Mouse (Mus musculus) lung, postnatal 0 days (tissue): Measurements from ENCODE around the gene D2hgdh. TPM values are rescaled to one million over a fixed set of nuclear protein-coding genes. Genes with fewer than 3 reads are reported as not detected.

Source experiments
- ATAC-seq: fragments of 200-750 bp; cut with Nextera tagmentation; 2 replicates; pipeline ENCODE4 v1.8.0; 2017; ENCODE audit warnings: moderate library complexity
- DNase-seq: peaks from one replicate; pipeline ENCODE4 v3.0.0-alpha.2; 2016; ENCODE audit warnings: low spot score
- H3K27ac ChIP-seq: fragments of 300-500 bp; sonication (generic); 2 replicates; pipeline ENCODE4 v1.5.1; 2014; ENCODE audit warnings: antibody characterized with exemption, mild to moderate bottlenecking, low read length, mixed read lengths
- H3K27me3 ChIP-seq: fragments of 300-500 bp; sonication (generic); replicated peaks from 2 replicates; pipeline ENCODE4 v1.6.1; 2014; ENCODE audit warnings: low read length, mixed read lengths; ENCODE audit not compliant: insufficient read depth
- H3K36me3 ChIP-seq: fragments of 300-500 bp; sonication (generic); 2 replicates; pipeline ENCODE4 v1.6.1; 2014; ENCODE audit warnings: low read length, mixed read lengths; ENCODE audit not compliant: insufficient read depth
- H3K4me1 ChIP-seq: fragments of 300-500 bp; sonication (generic); 2 replicates; pipeline ENCODE4 v1.6.1; 2014; ENCODE audit warnings: antibody characterized with exemption, low read depth, low read length, mixed read lengths; ENCODE audit not compliant: insufficient read depth
- H3K4me2 ChIP-seq: fragments of 300-500 bp; sonication (generic); replicated peaks from 2 replicates; pipeline ENCODE4 v1.6.1; 2014; ENCODE audit warnings: low read depth, mild to moderate bottlenecking, low read length, moderate library complexity, mixed read lengths
- H3K4me3 ChIP-seq: fragments of 300-500 bp; sonication (generic); 2 replicates; pipeline ENCODE4 v1.5.1; 2014; ENCODE audit warnings: low read depth, low read length
- H3K9ac ChIP-seq: fragments of 300-500 bp; sonication (generic); replicated peaks from 2 replicates; pipeline ENCODE4 v1.6.1; 2014; ENCODE audit warnings: low read depth, mild to moderate bottlenecking
- H3K9me3 ChIP-seq: fragments of 300-500 bp; sonication (generic); 2 replicates; pipeline ENCODE4 v1.6.1; 2016; ENCODE audit warnings: low read length, mixed read lengths
- CTCF ChIP-seq: IDR thresholded peaks from 2 replicates; pipeline ENCODE4 v1.5.1; 2016; ENCODE audit warnings: antibody characterized with exemption, mild to moderate bottlenecking
- EP300 ChIP-seq: IDR thresholded peaks from 2 replicates; pipeline ENCODE4 v1.6.1; 2016; ENCODE audit warnings: antibody characterized with exemption, mild to moderate bottlenecking, control low read depth
- WGBS: fragments of 180-500 bp; shearing (Covaris S2); extraction: QIAGEN DNeasy Blood & Tissue Kit; methylation state at CpG from one replicate; pipeline ENCODE4 v1.1.7; 2014; 5-methylcytosine and 5-hydroxymethylcytosine counted together
- polyA plus RNA-seq: library from polyadenylated mRNA; unstranded; fragments of >200 nt; fragmentation: Nextera tagmentation; extraction: Ambion mirVana; gene quantifications from 2 replicates; pipeline ENCODE4 v1.2.1, GENCODE M21; 2015

Gene D2hgdh
- polyA plus RNA-seq: 7.2 and 8.7 TPM in 2 replicates

- peaks cover 3% of the 10 kb centered on the region; the same call in 1 of the 2 replicates for H3K36me3 ChIP-seq
- ATAC-seq (peak; percentile 6), DNase-seq (no peak)
- no peaks in the 10 kb centered on the region for H3K9me3 ChIP-seq
- peak within 1 kb of the TSS; percentile 57 for H3K4me3 ChIP-seq
- no peaks in the 10 kb centered on the region for H3K27me3 ChIP-seq
- no peak for TF ChIP-seq EP300
- no peak for TF ChIP-seq CTCF
- H3K4me1 ChIP-seq: peaks cover 11% of the 10 kb centered on the region; the same call in 1 of the 2 replicates
- H3K4me2 ChIP-seq: peak within 1 kb of the TSS; percentile 65
- peak within 1 kb of the TSS; percentile 62 for H3K9ac ChIP-seq
- WGBS: 8% methylated on average over 10 of the region's 10 CpGs
- peak within 1 kb of the TSS; percentile 96 for H3K27ac ChIP-seq
Observed at GRCm38 (mm10) chr1:93824609-93825008, at the start of gene D2hgdh. D2hgdh (plus strand) TSS chr1:93824909.

GRCm38 (mm10) chr1:93776686-93777085, 48.0 kb upstream of the D2hgdh start:
- TF ChIP-seq CTCF: no peak
- no peak for TF ChIP-seq EP300
- ATAC-seq (no peak), DNase-seq (no peak)
- Histone ChIP-seq H3K9ac (no peak overlapping the region), H3K4me1 (no peaks in the 10 kb centered on the region), H3K4me3 (no peak overlapping the region), H3K27me3 (no peaks in the 10 kb centered on the region), H3K9me3 (no peaks in the 10 kb centered on the region), H3K36me3 (peaks cover 50% of the 10 kb centered on the region), H3K27ac (no peak overlapping the region), H3K4me2 (no peak overlapping the region)
- 96% methylated on average over 5 of the region's 5 CpGs for WGBS

GRCm38 (mm10) chr1:93786912-93787311, 37.8 kb upstream of the D2hgdh start:
- Histone ChIP-seq H3K4me1 (no peaks in the 10 kb centered on the region), H3K27ac (no peak overlapping the region), H3K9ac (no peak overlapping the region), H3K27me3 (no peaks in the 10 kb centered on the region), H3K4me3 (no peak overlapping the region), H3K4me2 (no peak overlapping the region), H3K9me3 (no peaks in the 10 kb centered on the region), H3K36me3 (peaks cover 53% of the 10 kb centered on the region)
- no peak for ATAC-seq
- TF ChIP-seq EP300 (no peak), CTCF (no peak)
- 88% methylated on average over 2 of the region's 2 CpGs for WGBS
- DNase-seq: no peak

- no peak overlapping the region for H3K9ac ChIP-seq
- TF ChIP-seq CTCF: no peak
- no peak for TF ChIP-seq EP300
- no peak overlapping the region for H3K4me2 ChIP-seq
- no peaks in the 10 kb centered on the region for H3K4me1 ChIP-seq
- H3K27ac ChIP-seq: no peak overlapping the region
- ATAC-seq (no peak), DNase-seq (no peak)
- no peaks in the 10 kb centered on the region for H3K27me3 ChIP-seq
- H3K9me3 ChIP-seq: no peaks in the 10 kb centered on the region
- no peak overlapping the region for H3K4me3 ChIP-seq
- 90% methylated on average over 8 of the region's 8 CpGs for WGBS
- peaks cover 29% of the 10 kb centered on the region; the same call in 1 of the 2 replicates for H3K36me3 ChIP-seq
Observed at GRCm38 (mm10) chr1:93794526-93794925, 30.2 kb upstream of the D2hgdh start.

- WGBS: 77% methylated on average over 8 of the region's 8 CpGs
- Histone ChIP-seq H3K9me3 (no peaks in the 10 kb centered on the region), H3K4me1 (no peaks in the 10 kb centered on the region), H3K27me3 (no peaks in the 10 kb centered on the region), H3K9ac (no peak overlapping the region), H3K4me2 (no peak overlapping the region), H3K36me3 (peaks cover 29% of the 10 kb centered on the region; the same call in 1 of the 2 replicates), H3K27ac (no peak overlapping the region), H3K4me3 (no peak overlapping the region)
- TF ChIP-seq EP300 (no peak), CTCF (no peak)
- no peak for ATAC-seq
- DNase-seq: peak; percentile 7
Observed at GRCm38 (mm10) chr1:93795886-93796285, 28.8 kb upstream of the D2hgdh start.

- peak; percentile 5 for DNase-seq
- H3K4me1 ChIP-seq: peaks cover 4% of the 10 kb centered on the region; the same call in 1 of the 2 replicates
- TF ChIP-seq CTCF (no peak), EP300 (no peak)
- no peak for ATAC-seq
- peak overlapping the region; percentile 60; the same call in 1 of the 2 replicates for H3K9ac ChIP-seq
- peak overlapping the region; percentile 78; the same call in 1 of the 2 replicates for H3K27ac ChIP-seq
- H3K4me2 ChIP-seq: peak overlapping the region; percentile 83
- H3K4me3 ChIP-seq: peak overlapping the region; percentile 63
- H3K36me3 ChIP-seq: no peaks in the 10 kb centered on the region
- H3K27me3 ChIP-seq: no peaks in the 10 kb centered on the region
- H3K9me3 ChIP-seq: no peaks in the 10 kb centered on the region
- 66% methylated on average over 21 of the region's 21 CpGs for WGBS
Observed at GRCm38 (mm10) chr1:93800670-93801503, 23.8 kb upstream of the D2hgdh start.
